Mouse (Mus musculus) neural tube, embryonic 11.5 days (tissue): ENCODE measurements at regions not wholly inside any gene's neighbourhood (a gene's known extent, or its start where the extent isn't known, plus 50 kb on each side); places are given as distances from the start of the nearest gene placed in this dataset.

ENCODE experiments used
- ATAC-seq: fragments of 200-750 bp; cut with Nextera tagmentation; 2 replicates; pipeline ENCODE4 v1.8.0; 2017; ENCODE audit warnings: moderate number of reproducible peaks, mild to moderate bottlenecking, moderate TSS enrichment, moderate library complexity; ENCODE audit not compliant: insufficient read depth, low FRiP score, low TSS enrichment
- DNase-seq: peaks from one replicate; pipeline ENCODE4 v3.0.0-alpha.2; 2015; ENCODE audit warnings: low spot score
- H3K27ac ChIP-seq: fragments of 300-500 bp; sonication (generic); 2 replicates; pipeline ENCODE4 v1.5.1; 2014; ENCODE audit warnings: low read depth, mild to moderate bottlenecking, low read length
- H3K27me3 ChIP-seq: fragments of 300-500 bp; sonication (generic); 2 replicates; pipeline ENCODE4 v1.6.1; 2014; ENCODE audit warnings: mild to moderate bottlenecking, low read length, mixed read lengths; ENCODE audit not compliant: control insufficient read depth, insufficient read depth
- H3K36me3 ChIP-seq: fragments of 300-500 bp; sonication (generic); 2 replicates; pipeline ENCODE4 v1.6.1; 2014; ENCODE audit warnings: mild to moderate bottlenecking, low read length, moderate library complexity, mixed read lengths; ENCODE audit not compliant: control insufficient read depth, insufficient read depth
- H3K4me1 ChIP-seq: fragments of 300-500 bp; sonication (generic); 2 replicates; pipeline ENCODE4 v1.6.1; 2014; ENCODE audit warnings: low read length, mixed read lengths; ENCODE audit not compliant: control insufficient read depth, insufficient read depth
- H3K4me2 ChIP-seq: fragments of 300-500 bp; sonication (generic); 2 replicates; pipeline ENCODE4 v1.6.1; 2014; ENCODE audit warnings: low read depth, mild to moderate bottlenecking, moderate library complexity
- H3K4me3 ChIP-seq: fragments of 300-500 bp; sonication (generic); 2 replicates; pipeline ENCODE4 v1.5.1; 2014; ENCODE audit warnings: low read depth, low read length
- H3K9ac ChIP-seq: fragments of 300-500 bp; sonication (generic); 2 replicates; pipeline ENCODE4 v1.6.1; 2014; ENCODE audit warnings: mild to moderate bottlenecking, low read length
- H3K9me3 ChIP-seq: fragments of 300-500 bp; sonication (generic); 2 replicates; pipeline ENCODE4 v1.6.1; 2016; ENCODE audit warnings: low read length; ENCODE audit not compliant: control insufficient read depth
- WGBS: fragments of 180-500 bp; shearing (Covaris S2); extraction: QIAGEN DNeasy Blood & Tissue Kit; methylation state at CpG from one replicate; pipeline ENCODE4 v1.1.7; 2014; 5-methylcytosine and 5-hydroxymethylcytosine counted together

- no peak overlapping the region for H3K4me2 ChIP-seq
- ATAC-seq (no peak), DNase-seq (no peak)
- H3K4me1 ChIP-seq, result no peaks in the 10 kb centered on the region
- no peak overlapping the region for H3K9ac ChIP-seq
- H3K27me3 ChIP-seq, result no peaks in the 10 kb centered on the region
- WGBS, result 57% methylated on average over 3 of the region's 3 CpGs
- H3K9me3 ChIP-seq, result no peaks in the 10 kb centered on the region
- no peak overlapping the region for H3K27ac ChIP-seq
- H3K4me3 ChIP-seq, result no peak overlapping the region
- no peaks in the 10 kb centered on the region for H3K36me3 ChIP-seq
These were observed 63.3 kb upstream of the Adtrp start for GRCm38 (mm10) chr13:41910736-41911135.

- DNase-seq (no peak), ATAC-seq (no peak)
- WGBS, result 86% methylated on average over 10 of the region's 10 CpGs
- Histone ChIP-seq H3K36me3 (no peaks in the 10 kb centered on the region), H3K4me2 (no peak overlapping the region), H3K4me3 (no peak overlapping the region), H3K4me1 (no peaks in the 10 kb centered on the region), H3K27me3 (no peaks in the 10 kb centered on the region), H3K27ac (no peak overlapping the region), H3K9ac (no peak overlapping the region), H3K9me3 (no peaks in the 10 kb centered on the region)
These were observed 62.8 kb upstream of the Adtrp start for GRCm38 (mm10) chr13:41910236-41910635.

- ATAC-seq, result no peak
- 81% methylated on average over 2 of the region's 2 CpGs for WGBS
- Histone ChIP-seq H3K4me3 (no peak overlapping the region), H3K36me3 (no peaks in the 10 kb centered on the region), H3K27ac (no peak overlapping the region), H3K9me3 (no peaks in the 10 kb centered on the region), H3K4me1 (no peaks in the 10 kb centered on the region), H3K9ac (no peak overlapping the region), H3K27me3 (no peaks in the 10 kb centered on the region), H3K4me2 (no peak overlapping the region)
- no peak for DNase-seq
These were observed 59.5 kb upstream of the Adtrp start for GRCm38 (mm10) chr13:41907027-41907426.

- H3K4me1 ChIP-seq, result no peaks in the 10 kb centered on the region
- H3K4me3 ChIP-seq, result no peak overlapping the region
- no peaks in the 10 kb centered on the region for H3K9me3 ChIP-seq
- no peak overlapping the region for H3K9ac ChIP-seq
- no peak overlapping the region for H3K27ac ChIP-seq
- ATAC-seq, result no peak
- no peak for DNase-seq
- no peaks in the 10 kb centered on the region for H3K36me3 ChIP-seq
- no peaks in the 10 kb centered on the region for H3K27me3 ChIP-seq
- H3K4me2 ChIP-seq, result no peak overlapping the region
These were observed 55.8 kb upstream of the Adtrp start for GRCm38 (mm10) chr13:41903286-41903685.

GRCm38 (mm10) chr13:41899837-41900463 is 52.5 kb upstream of the Adtrp start:
- H3K4me1 ChIP-seq, result no peaks in the 10 kb centered on the region
- DNase-seq (no peak), ATAC-seq (no peak)
- 91% methylated on average over 13 of the region's 13 CpGs for WGBS
- no peaks in the 10 kb centered on the region for H3K36me3 ChIP-seq
- no peaks in the 10 kb centered on the region for H3K9me3 ChIP-seq
- no peak overlapping the region for H3K27ac ChIP-seq
- no peaks in the 10 kb centered on the region for H3K27me3 ChIP-seq
- no peak overlapping the region for H3K4me3 ChIP-seq
- no peak overlapping the region for H3K9ac ChIP-seq
- no peak overlapping the region for H3K4me2 ChIP-seq

- H3K27ac ChIP-seq, result no peak overlapping the region
- no peaks in the 10 kb centered on the region for H3K27me3 ChIP-seq
- ATAC-seq (no peak), DNase-seq (no peak)
- no peaks in the 10 kb centered on the region for H3K9me3 ChIP-seq
- 88% methylated on average over 7 of the region's 7 CpGs for WGBS
- no peaks in the 10 kb centered on the region for H3K36me3 ChIP-seq
- H3K4me1 ChIP-seq, result no peaks in the 10 kb centered on the region
- no peak overlapping the region for H3K9ac ChIP-seq
- H3K4me3 ChIP-seq, result no peak overlapping the region
- H3K4me2 ChIP-seq, result no peak overlapping the region
These were observed 51.8 kb upstream of the Adtrp start for GRCm38 (mm10) chr13:41899281-41899680.

- Histone ChIP-seq H3K4me1 (no peaks in the 10 kb centered on the region), H3K9ac (no peak overlapping the region), H3K9me3 (no peaks in the 10 kb centered on the region), H3K27me3 (no peaks in the 10 kb centered on the region), H3K36me3 (no peaks in the 10 kb centered on the region), H3K4me3 (no peak overlapping the region), H3K27ac (no peak overlapping the region), H3K4me2 (no peak overlapping the region)
- ATAC-seq (no peak), DNase-seq (no peak)
- 91% methylated on average over 8 of the region's 8 CpGs for WGBS
These were observed 50.2 kb upstream of the Adtrp start for GRCm38 (mm10) chr13:41897481-41898317.
